Mouse (Mus musculus) heart, adult 2 months (tissue): ENCODE measurements around the gene Akp3.

Experiments used
- CTCF ChIP-seq: fragments of 200-600 bp; IDR thresholded peaks from 2 replicates; pipeline ENCODE4 v1.8.1; 2022; ENCODE audit warnings: antibody characterized with exemption, mild to moderate bottlenecking, moderate library complexity
- EP300 ChIP-seq: fragments of 200-500 bp; IDR thresholded peaks from 2 replicates; pipeline ENCODE4 v1.6.1; 2011; ENCODE audit warnings: low read depth, low read length, control low read depth; ENCODE audit not compliant: insufficient read depth

DNA sequence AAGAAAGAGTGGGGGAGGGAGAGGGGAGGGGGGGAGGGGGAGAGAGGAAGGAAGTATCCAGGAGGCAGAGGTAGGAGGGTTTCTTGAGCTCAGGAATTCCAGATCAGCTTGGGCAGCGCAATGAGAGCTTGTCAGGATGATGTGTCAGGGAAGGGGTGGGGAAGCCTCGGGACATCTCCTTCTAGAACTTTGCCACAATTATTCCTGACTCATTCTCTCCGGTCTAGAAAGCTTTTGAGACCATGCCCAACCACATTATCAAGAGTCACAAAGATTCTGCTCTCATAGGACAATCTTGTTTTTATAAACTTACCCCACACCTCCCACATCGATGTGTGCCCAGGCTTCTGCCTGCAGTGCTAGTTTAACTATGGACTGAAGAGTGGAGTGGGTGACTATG lies 7.0 kb downstream of the Akp3 start:
- TF ChIP-seq CTCF (no peak), EP300 (no peak)
